Mouse (Mus musculus) T-cell, adult 2 months (primary cell): ENCODE data around the gene Gm4881.

Source experiments
- DNase-seq: peaks from one replicate; pipeline ENCODE4 v3.0.0; 2022; ENCODE audit warnings: low spot score

Gm4881 gene

GRCm38 (mm10) chr7:24944257-24944950, at the start of gene Gm4881:
Gm4881 (minus strand) TSS chr7:24944494.
- peak; percentile 31 for DNase-seq

- DNase-seq = no peak
Measured at GRCm38 (mm10) chr7:24993081-24993480, 48.8 kb upstream of the Gm4881 start.

- no peak for DNase-seq
Measured at GRCm38 (mm10) chr7:24990478-24990877, 46.2 kb upstream of the Gm4881 start.

- no peak for DNase-seq
Measured at GRCm38 (mm10) chr7:24987941-24988340, 43.6 kb upstream of the Gm4881 start.

- DNase-seq = no peak
Measured at GRCm38 (mm10) chr7:24985799-24986198, 41.5 kb upstream of the Gm4881 start.

- DNase-seq = no peak
Measured at GRCm38 (mm10) chr7:24984307-24984706, 40.0 kb upstream of the Gm4881 start.

GRCm38 (mm10) chr7:24983396-24983795, 39.1 kb upstream of the Gm4881 start:
- no peak for DNase-seq

- no peak for DNase-seq
Measured at GRCm38 (mm10) chr7:24980439-24980838, 36.1 kb upstream of the Gm4881 start.

GRCm38 (mm10) chr7:24978781-24979180, 34.5 kb upstream of the Gm4881 start:
- DNase-seq = no peak

- peak; percentile 57 for DNase-seq
Measured at GRCm38 (mm10) chr7:24974893-24975595, 30.8 kb upstream of the Gm4881 start.

GRCm38 (mm10) chr7:24973902-24974301, 29.6 kb upstream of the Gm4881 start:
- no peak for DNase-seq

- DNase-seq = no peak
Measured at GRCm38 (mm10) chr7:24973208-24973607, 28.9 kb upstream of the Gm4881 start.

GRCm38 (mm10) chr7:24971972-24972893, 27.9 kb upstream of the Gm4881 start, which contains the start of gene Rabac1:
Rabac1 (minus strand) TSS chr7:24972754.
- peak; percentile 90 for DNase-seq

- peak; percentile 23 for DNase-seq
Measured at GRCm38 (mm10) chr7:24971261-24971971, 27.1 kb upstream of the Gm4881 start.

- no peak for DNase-seq
Measured at GRCm38 (mm10) chr7:24970341-24970740, 26.0 kb upstream of the Gm4881 start.

GRCm38 (mm10) chr7:24969805-24970204, 25.5 kb upstream of the Gm4881 start:
- DNase-seq = no peak

GRCm38 (mm10) chr7:24968463-24968862, 24.2 kb upstream of the Gm4881 start:
- no peak for DNase-seq

- DNase-seq = no peak
Measured at GRCm38 (mm10) chr7:24967966-24968365, 23.7 kb upstream of the Gm4881 start.

- peak; percentile 77 for DNase-seq
Measured at GRCm38 (mm10) chr7:24964897-24965535, 20.7 kb upstream of the Gm4881 start.

GRCm38 (mm10) chr7:24964288-24964687, 20.0 kb upstream of the Gm4881 start:
- DNase-seq = no peak

GRCm38 (mm10) chr7:24955226-24955625, 10.9 kb upstream of the Gm4881 start:
- DNase-seq = no peak
